Mouse (Mus musculus) megakaryocyte, adult 5-6 weeks (primary cell): Measurements from ENCODE around the gene Stk40. TPM values are rescaled to one million over a fixed set of nuclear protein-coding genes. Genes with fewer than 3 reads are reported as not detected.

Experiments
- ATAC-seq: 2 replicates; pipeline ENCODE4 v1.8.0; 2016; ENCODE audit warnings: mild to moderate bottlenecking, inconsistent platforms; ENCODE audit not compliant: poor library complexity, severe bottlenecking
- total RNA-seq, 2 experiments: library from RNA; stranded (forward) in 1 of 2; stranded (reverse) in 1 of 2; fragments of 153-499, 151-499 nt in 1 of 2; fragments of 221-1000, 200-1000 nt in 1 of 2; gene quantifications; 2 replicates each; pipeline versions ENCODE4 v1.2.3 to v1.2.4; 2015 to 2017

Gene Stk40
- total RNA-seq, 2 experiments from 2014 or later = 21.4 to 22.5 TPM

DNA sequence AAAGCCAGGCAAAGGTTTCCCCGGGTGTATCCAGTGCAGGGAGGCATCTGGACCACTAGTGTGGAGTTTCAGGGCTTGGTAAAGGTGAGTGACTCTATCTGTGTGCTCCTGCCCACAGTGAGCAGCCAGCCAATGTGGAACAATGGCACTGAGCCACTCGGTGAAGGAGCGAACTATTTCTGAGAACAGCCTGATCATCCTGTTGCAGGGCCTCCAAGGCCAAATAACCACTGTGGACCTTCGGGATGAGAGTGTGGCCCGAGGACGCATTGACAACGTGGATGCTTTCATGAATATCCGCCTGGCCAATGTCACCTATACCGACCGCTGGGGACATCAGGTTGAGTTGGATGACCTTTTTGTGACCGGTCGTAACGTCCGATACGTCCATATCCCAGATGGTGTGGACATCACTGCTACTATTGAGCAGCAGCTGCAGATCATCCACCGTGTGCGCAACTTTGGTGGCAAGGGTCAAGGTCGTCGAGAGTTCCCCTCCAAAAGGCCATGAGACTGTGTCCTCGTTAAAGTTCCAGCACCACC is 6.0 kb upstream of the Stk40 start:
- no peak for ATAC-seq

DNA sequence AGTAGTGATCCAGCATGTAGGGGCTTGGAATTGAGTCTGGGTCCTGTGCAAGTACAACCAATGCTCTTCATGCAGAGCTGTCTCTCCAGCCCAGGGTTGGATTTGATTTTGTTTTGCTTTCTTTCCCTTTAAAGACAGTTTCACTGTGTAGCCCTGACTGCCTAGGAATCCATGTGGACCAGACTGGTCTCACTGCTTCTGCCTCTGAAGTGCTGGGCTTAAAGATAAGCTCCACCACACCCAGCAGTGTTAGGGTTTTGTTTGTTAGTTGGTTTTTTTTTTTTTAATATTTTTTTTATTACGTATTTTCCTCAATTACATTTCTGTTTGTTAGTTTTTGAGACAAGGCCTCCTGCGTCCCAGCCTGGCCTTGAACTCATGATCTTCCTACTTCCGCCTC is 4.4 kb upstream of the Stk40 start:
- ATAC-seq = no peak

GRCm38 (mm10) chr4:126100764-126101163 is 3.0 kb upstream of the Stk40 start:
- no peak for ATAC-seq

- peak; percentile 29 for ATAC-seq
Measured at GRCm38 (mm10) chr4:126102061-126102841, 1.5 kb upstream of the Stk40 start.

DNA sequence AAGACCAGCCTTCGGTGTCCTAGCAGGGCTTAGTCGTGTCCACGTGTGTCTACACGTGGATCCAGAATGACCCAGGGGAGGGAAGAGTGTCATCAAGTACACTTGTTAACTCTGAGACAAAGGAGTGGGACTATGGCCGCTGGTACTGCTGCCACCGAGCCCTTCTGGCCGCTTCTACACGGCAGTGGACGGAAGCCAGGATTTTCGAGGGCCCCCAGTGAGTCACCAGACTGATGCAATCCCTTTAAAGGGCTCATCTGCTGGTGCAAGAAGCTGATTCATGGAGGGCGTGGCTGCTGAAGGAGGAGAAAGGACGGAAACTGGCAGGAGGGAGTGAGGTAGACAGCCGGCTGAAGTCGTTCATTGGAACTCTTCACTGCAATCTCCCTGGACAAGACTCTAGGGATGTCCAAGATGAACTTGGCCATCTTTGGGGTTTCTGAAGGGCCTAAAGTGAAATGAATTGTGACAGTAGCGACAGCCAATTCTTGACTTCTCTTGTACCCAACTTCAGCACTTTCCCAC is 638 bp upstream of the Stk40 start:
- ATAC-seq = peak; percentile 78

DNA sequence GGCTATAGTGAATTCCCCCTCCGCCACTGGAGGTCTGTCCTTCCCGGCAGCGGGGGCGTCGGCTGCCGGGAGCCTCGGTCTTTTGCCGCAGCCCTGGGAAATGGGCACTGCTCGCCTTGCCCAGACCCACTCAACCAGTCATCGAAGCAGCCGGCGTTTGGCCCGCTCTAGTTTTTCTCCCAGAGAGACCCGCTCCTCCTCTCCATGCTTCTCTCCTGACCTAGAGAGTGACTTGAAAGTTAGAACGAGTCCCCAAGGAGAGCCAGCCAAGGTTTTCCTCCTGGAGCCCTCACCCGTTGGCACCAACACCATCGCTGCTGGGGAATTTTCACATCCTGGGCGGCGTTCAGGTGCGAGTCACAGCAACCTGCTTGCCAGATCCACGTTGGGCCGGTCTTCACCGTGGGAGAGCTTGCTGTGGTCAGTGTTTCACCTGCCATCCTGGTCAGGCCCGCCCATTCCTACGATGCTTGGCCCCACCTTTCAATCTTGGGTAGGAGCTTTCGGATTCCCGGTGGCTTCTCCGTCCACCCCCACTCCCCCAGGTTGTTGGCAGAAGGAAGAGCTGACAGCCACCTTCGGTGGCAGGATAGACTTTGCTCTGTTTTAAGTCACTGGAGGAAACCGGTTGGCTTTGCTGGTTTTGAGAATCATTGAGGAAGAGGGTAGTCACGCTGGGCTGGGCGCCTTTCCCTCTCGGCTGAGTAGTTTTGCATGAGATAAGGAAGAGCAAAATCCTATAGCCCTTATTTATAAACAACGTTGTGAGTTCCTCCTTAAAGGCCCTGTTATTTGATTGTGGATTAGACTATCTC is 711 bp downstream of the Stk40 start:
- ATAC-seq = no peak

DNA sequence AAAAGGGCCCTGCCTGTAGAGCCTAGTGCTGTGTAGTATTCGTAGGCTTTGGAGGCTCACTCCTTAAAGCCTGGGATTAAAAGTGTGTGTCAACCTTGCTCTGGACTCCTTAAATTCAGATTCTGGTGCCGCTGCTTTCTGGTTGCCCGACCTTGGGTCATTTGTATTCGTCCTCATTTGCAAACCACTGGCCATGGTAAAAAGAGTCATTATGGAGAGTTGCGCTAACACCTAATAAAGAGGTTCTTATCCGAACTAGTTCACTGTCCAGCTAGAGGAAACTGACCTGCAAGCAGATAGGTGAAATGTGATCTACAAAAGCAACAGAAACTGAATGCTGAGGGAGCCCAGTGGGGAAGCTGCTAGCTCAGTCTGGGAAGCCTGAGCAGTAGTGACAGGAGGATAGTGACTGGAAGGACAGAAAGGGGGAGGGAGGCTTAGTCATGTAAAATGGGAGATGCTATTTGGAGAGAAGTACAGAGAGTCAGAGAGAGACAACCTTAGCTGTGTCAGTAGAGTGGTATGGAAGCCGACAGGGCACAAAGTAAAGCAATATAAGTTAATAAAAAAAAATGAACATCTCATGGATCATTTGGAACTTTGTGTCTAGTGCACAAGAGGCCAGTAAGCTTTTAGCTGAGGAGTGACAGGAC is 1.5 kb downstream of the Stk40 start:
- ATAC-seq = no peak

GRCm38 (mm10) chr4:126108061-126108740 is 4.4 kb downstream of the Stk40 start:
- no peak for ATAC-seq

GRCm38 (mm10) chr4:126109613-126110373 is 6.0 kb downstream of the Stk40 start:
- no peak for ATAC-seq

DNA sequence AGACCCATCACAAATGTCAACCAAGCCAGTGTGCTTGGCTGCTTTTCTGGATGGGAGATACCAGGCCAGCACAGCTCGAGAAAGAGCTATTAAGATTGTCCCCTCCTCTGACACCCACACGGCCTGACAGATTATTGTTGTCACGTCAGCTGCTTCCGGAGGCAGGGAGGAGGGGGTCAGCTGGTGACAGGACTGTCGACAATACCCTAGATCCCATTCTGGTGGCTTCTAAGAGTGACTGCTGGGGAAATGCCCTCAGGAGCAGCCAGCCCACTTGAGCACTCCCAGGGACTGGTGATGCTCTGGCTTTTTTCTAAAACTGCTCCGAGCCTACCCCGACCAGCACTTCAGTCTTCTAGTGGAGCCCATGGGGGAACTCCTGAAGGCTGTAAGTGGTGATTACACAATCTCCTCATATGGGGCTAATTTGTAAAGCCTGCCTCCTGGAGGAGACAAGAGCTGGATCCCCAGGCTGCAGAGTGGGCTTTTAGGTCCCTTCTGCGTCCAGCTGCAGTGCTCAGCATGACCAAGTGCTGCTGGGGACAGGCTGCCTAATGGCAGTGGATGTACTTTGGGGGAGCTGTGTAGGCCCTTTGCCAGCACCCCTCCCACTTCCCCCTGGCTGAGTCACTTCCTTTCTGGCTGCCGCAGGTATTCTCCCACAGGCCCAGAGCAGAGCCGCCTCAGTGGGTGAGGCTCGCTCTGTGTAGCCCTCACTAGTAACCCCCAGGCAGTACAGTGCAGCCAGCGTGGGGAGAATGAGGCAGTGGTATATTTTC is 6.8 kb downstream of the Stk40 start:
- peak; percentile 86 for ATAC-seq

- ATAC-seq = peak; percentile 8
Measured at GRCm38 (mm10) chr4:126111153-126111549, 7.4 kb downstream of the Stk40 start.

DNA sequence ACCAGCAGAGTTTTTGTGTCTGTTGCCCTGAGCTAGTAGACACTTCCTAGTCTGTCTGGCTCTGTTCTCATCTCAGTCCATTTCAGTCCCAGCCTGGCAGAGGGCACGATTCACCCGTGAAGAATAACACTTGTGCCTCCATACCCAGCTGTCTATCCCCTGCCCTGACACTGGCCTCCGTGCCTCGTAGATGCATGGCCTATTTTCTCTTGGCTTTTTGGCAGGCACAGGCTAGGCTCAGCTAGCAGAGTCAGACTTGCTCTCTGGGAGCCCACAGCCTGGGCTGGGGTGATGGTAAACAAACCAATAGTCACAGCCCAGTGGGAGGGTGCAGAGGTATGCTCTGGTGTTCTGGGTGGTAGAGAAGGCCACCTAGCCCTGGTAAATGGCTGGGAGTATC is 9.5 kb downstream of the Stk40 start:
- ATAC-seq = no peak

- ATAC-seq = peak; percentile 45
Measured at GRCm38 (mm10) chr4:126113943-126114342, 10.2 kb downstream of the Stk40 start.

GRCm38 (mm10) chr4:126115411-126115810 is 11.7 kb downstream of the Stk40 start:
- ATAC-seq = no peak

DNA sequence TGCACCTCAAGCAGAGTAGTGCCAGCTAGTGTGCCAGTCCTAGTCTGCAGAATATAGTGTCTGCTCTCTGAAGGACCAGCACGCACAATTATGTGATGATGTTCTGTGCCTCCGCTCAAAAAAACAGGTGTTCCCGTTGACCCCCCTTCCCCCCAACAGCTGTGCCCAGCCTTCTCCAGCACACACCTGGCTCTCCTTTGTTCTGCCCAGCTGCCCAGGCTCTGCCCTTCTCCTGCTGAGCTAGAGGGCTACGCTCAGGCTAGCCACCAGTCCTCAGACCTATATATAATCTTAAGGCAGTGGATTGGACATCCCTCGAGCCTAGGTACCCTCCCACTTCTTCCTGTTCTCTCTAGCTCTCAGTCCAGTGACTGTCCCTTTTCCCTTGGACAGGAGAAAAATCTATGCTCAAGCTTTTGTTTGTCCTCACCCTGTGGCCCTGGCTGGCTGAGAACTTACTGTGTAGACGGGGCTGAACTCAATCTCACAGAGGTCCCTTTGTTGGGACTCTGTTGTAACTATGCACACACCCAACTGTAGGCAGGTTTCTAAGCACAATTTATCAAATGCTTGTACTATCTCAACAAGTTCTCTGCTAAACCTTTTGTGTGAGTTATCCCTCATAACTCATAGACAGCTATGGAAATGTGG is 12.2 kb downstream of the Stk40 start:
- ATAC-seq = no peak

DNA sequence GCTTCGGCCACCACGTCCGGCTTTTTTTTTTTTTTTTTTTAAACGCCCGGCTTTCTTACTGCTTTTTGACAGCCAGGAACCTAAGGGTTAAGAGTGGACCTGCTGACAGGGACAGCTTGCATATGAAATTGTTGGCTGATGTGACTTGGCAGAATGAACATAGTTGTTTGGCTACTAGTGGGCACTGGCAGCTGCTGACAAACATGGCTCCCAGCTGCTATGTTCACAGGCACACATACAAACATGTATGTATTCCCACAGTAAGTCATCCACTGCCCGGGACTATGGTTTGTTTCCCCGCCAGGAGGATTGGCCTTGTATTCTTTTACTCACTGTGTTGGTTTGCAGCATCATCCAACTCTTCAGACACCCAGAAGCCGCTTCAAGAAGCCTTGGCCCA is 13.4 kb downstream of the Stk40 start:
- no peak for ATAC-seq

GRCm38 (mm10) chr4:126118651-126119050 is 14.9 kb downstream of the Stk40 start:
- no peak for ATAC-seq

GRCm38 (mm10) chr4:126119051-126119450 is 15.3 kb downstream of the Stk40 start:
- no peak for ATAC-seq
